In genomic region chr11:67085489-67085888, GRCm38 (mm10) we compare ENCODE assay signal across 8 mouse cellular contexts. TPM values are rescaled to one million over a fixed set of nuclear protein-coding genes. Genes with fewer than 3 reads are reported as not detected.
DNase-seq lines count a peak whose midpoint lies in the region; ATAC-seq and TF ChIP-seq lines count a peak whose summit lies in the region.

No protein-coding gene starts in this region.

- no peaks in the 10 kb centered on the region for H3K9me3 ChIP-seq in liver, embryonic 12.5 days (replicated peaks)

- H3K4me3 ChIP-seq in liver, embryonic 12.5 days: no peak overlapping the region
- no peak overlapping the region for H3K4me3 ChIP-seq in myocyte
- H3K4me3 ChIP-seq in testis, adult 2 months (ENCODE audit: control insufficient read depth, low read depth, low read length): no peak overlapping the region

- H3K27me3 ChIP-seq in liver, embryonic 12.5 days (replicated peaks): peaks cover 60% of the 10 kb centered on the region
- H3K27me3 ChIP-seq in myocyte (ENCODE audit: control insufficient read depth, insufficient read depth, insufficient read length): no peaks in the 10 kb centered on the region
- H3K27me3 ChIP-seq in testis, adult 2 months (ENCODE audit: control insufficient read depth, insufficient read depth, low read length): no peaks in the 10 kb centered on the region; the same call in 1 of the 2 replicates

- H3K36me3 ChIP-seq in liver, embryonic 12.5 days: no peaks in the 10 kb centered on the region
- H3K36me3 ChIP-seq in myocyte (ENCODE audit: control insufficient read depth, insufficient read depth): peaks cover 7% of the 10 kb centered on the region
- H3K36me3 ChIP-seq in testis, adult 2 months (ENCODE audit: control insufficient read depth, insufficient read depth, low read length): no peaks in the 10 kb centered on the region

- no peak for ATAC-seq in liver, embryonic 12.5 days

- no peak overlapping the region for H3K4me2 ChIP-seq in liver, embryonic 12.5 days
- H3K4me2 ChIP-seq in myocyte (ENCODE audit: low read depth): peak overlapping the region; percentile 62

- H3K27ac ChIP-seq in liver, embryonic 12.5 days: no peak overlapping the region
- no peak overlapping the region for H3K27ac ChIP-seq in testis, adult 2 months (ENCODE audit: control insufficient read depth, insufficient read depth, low read depth, low read length)

- TF ChIP-seq CTCF in testis, adult 2 months (IDR thresholded peaks at IDR 0.05; ENCODE audit: control insufficient read depth, insufficient read depth, insufficient replicate concordance, low read depth, low read length): peak; percentile 22; the same call in 1 of the 2 replicates

- 4% methylated on average over 6 of the region's 6 CpGs for WGBS in liver, embryonic 12.5 days (ENCODE audit: insufficient replicate concordance)

- peaks cover 9% of the 10 kb centered on the region; the same call in 1 of the 2 replicates for H3K4me1 ChIP-seq in liver, embryonic 12.5 days
- H3K4me1 ChIP-seq in testis, adult 2 months (ENCODE audit: control insufficient read depth, insufficient read depth, low read length): peaks cover 6% of the 10 kb centered on the region

- no peaks in the 10 kb centered on the region for H3K79me2 ChIP-seq in myocyte (ENCODE audit: control insufficient read depth, insufficient read depth)

- peak; percentile 72 for DNase-seq in liver
- DNase-seq in adrenal gland, adult 2 months: peak; percentile 62
- DNase-seq in embryo, embryonic 10 days (ENCODE audit: low spot score): peak; percentile 87
- DNase-seq in hindlimb bud, embryonic 11.5 days (ENCODE audit: extremely low spot score, low read depth, low spot score): peak; percentile 73
- DNase-seq in left cerebral cortex, postnatal 25 days (ENCODE audit: low spot score in 2 of 2): peak; percentile 70 to 85

- no peak for TF ChIP-seq POLR2A in myocyte (IDR thresholded peaks at IDR 0.05; ENCODE audit: insufficient read length, low read depth)
- TF ChIP-seq POLR2A in testis, adult 2 months (IDR thresholded peaks at IDR 0.05; ENCODE audit: control insufficient read depth, low read depth, low read length): no peak

- H3K9ac ChIP-seq in liver, embryonic 12.5 days: no peak overlapping the region

- no peak overlapping the region for H3ac ChIP-seq in myocyte (ENCODE audit: control insufficient read depth, insufficient read length)

- intact Hi-C loops in left cerebral cortex, postnatal 25 days (cut with DNase I): loop anchor here (1.0 to 5.0 kb wide), 2 partner anchors 60 to 178 kb away; partner anchors contain the start of gene Tmem220

TF ChIP-seq in myocyte, 11 proteins besides CTCF, POLR2A, EP300 and RAD21:
- TF ChIP-seq USF1 (IDR thresholded peaks at IDR 0.05; ENCODE audit: low read depth) (no peak), SRF (IDR thresholded peaks at IDR 0.05; ENCODE audit: control insufficient read depth, insufficient read length, low read depth) (no peak), POLR2AphosphoS2 (IDR thresholded peaks at IDR 0.05; ENCODE audit: insufficient read length, low read depth) (no peak), TCF3 (IDR thresholded peaks at IDR 0.05; ENCODE audit: insufficient read length, low read depth) (no peak), MYOG (IDR thresholded peaks at IDR 0.05; ENCODE audit: control insufficient read depth in 1 of 3, insufficient read depth in 1 of 3, insufficient read length in 2 of 3, low read depth in 2 of 3) (no peak), REST (IDR thresholded peaks at IDR 0.05; ENCODE audit: insufficient read depth, insufficient read length) (no peak), TCF12 (IDR thresholded peaks at IDR 0.05; ENCODE audit: insufficient read depth, poor library complexity, severe bottlenecking) (no peak), MYOD1 (IDR thresholded peaks at IDR 0.05; ENCODE audit: control insufficient read depth in 1 of 3, insufficient read length in 2 of 3, low read depth in 2 of 3) (no peak), E2F4 (IDR thresholded peaks at IDR 0.05; ENCODE audit: insufficient read depth) (no peak), MAX (IDR thresholded peaks at IDR 0.05; ENCODE audit: low read depth) (no peak)

RNA-seq across cellular contexts. Expression of gene Myh3, which starts 7.4 kb away (rescaled TPM):
- polyA plus RNA-seq in liver, embryonic 12.5 days (2016; fragmentation: Nextera tagmentation; extraction: Ambion mirVana): 0.58 and 1.4 TPM in 2 replicates
- total RNA-seq in adrenal gland, adult 2 months (2021): under 1 TPM; 0.06 to 0.14 TPM
- polyA plus RNA-seq in adrenal gland, adult 2 months (2012; rRNA removed): not detected in 2 replicates
- 1 to 10 TPM; 3.8 to 4.5 TPM for total RNA-seq in left cerebral cortex, postnatal 25 days (2021)
- 876 TPM for polyA plus RNA-seq in myocyte (2012; fragmentation: generic; extraction: Trizol)
- 0.09 and 0.12 TPM in 2 replicates for polyA plus RNA-seq in testis, adult 2 months (2012; rRNA removed)

RNA-seq across cellular contexts. Expression of gene Sco1, which starts 33.0 kb away (rescaled TPM):
- polyA plus RNA-seq in liver, embryonic 12.5 days (2016; fragmentation: Nextera tagmentation; extraction: Ambion mirVana): 12.8 and 13.4 TPM in 2 replicates
- 10 to 100 TPM; 19.5 to 22.7 TPM for total RNA-seq in adrenal gland, adult 2 months (2021)
- 10.5 and 12.0 TPM in 2 replicates for polyA plus RNA-seq in adrenal gland, adult 2 months (2012; rRNA removed)
- total RNA-seq in left cerebral cortex, postnatal 25 days (2021): 10 to 100 TPM in 1 of 2 experiments, 1 to 10 TPM in 1; 8.7 to 11.4 TPM
- polyA plus RNA-seq in myocyte (2012; fragmentation: generic; extraction: Trizol): 14.7 TPM
- 1.1 and 1.8 TPM in 2 replicates for polyA plus RNA-seq in testis, adult 2 months (2012; rRNA removed)

RNA-seq across cellular contexts. Expression of gene Adprm, which starts 33.1 kb away (rescaled TPM):
- 11.9 and 14.5 TPM in 2 replicates for polyA plus RNA-seq in liver, embryonic 12.5 days (2016; fragmentation: Nextera tagmentation; extraction: Ambion mirVana)
- 10 to 100 TPM; 23.1 to 26.1 TPM for total RNA-seq in adrenal gland, adult 2 months (2021)
- 3.8 and 4.1 TPM in 2 replicates for polyA plus RNA-seq in adrenal gland, adult 2 months (2012; rRNA removed)
- total RNA-seq in left cerebral cortex, postnatal 25 days (2021): 10 to 100 TPM; 25.6 to 26.6 TPM
- polyA plus RNA-seq in myocyte (2012; fragmentation: generic; extraction: Trizol): 13.1 TPM
- 5.5 and 7.6 TPM in 2 replicates for polyA plus RNA-seq in testis, adult 2 months (2012; rRNA removed)

Comparison
In these comparisons a context has a peak if more than half of its experiments do, and no peak if none do; other contexts are left out.
1. RNA of gene Myh3, which starts 7.4 kb away (polyA plus RNA-seq): 876 TPM in myocyte (single experiment); 0.58 to 1.4 TPM in liver, embryonic 12.5 days, 0.09 to 0.12 TPM in testis, adult 2 months and not detected in adrenal gland, adult 2 months; every median in the first group is over 100 times any median in the second.
2. Peak in every context shown above with its lines, with median percentiles within 50 percentile points of each other: DNase-seq.